Mouse (Mus musculus): ENCODE measurements around the gene Olfr707. TPM values are rescaled to one million over a fixed set of nuclear protein-coding genes. Genes with fewer than 3 reads are reported as not detected.

Olfr707 gene
- polyA plus RNA-seq (2012; ENCODE audit: low replicate concordance), result not detected in 2 replicates

DNA sequence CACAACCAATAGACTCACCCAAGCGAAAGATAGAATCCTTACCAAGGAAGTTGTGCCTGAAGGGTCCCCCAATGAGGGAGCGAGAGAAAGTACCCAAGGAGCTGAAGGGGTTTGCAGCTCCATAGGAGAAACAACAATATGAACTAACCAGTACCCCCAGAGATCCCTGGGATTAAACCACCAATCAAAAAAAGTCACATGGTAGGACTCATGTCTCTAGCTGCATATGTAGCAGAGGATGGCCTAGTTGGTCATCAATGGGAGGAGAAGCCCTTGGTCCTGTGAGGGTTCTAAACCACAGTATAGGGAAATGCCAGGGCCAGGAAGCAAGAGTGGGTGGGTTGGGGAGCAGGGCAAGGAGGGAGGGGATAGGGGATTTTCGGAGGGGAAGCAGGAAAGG is at the start of gene Olfr707:
TSS of gene Olfr707 (minus strand) at position 101 of the 400 bp plus-strand sequence.

DNA sequence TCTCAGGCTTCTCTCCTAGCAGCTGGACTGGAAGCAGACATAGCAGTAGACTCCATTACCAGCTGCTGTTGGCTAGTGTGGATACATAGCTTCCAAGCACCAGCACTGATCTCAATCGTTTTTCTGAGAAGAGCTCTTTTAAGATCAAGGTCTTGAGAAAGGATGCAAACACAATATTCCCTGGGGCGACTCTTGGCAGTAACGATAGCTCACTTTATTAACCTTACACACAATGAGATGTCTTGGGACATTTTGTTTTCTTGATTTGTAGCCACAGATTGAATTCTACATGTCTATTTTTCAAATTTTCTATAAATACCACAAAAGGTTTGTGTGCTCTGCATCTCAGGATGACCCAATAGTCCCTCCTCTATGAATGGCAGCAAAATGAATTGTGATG is 47.2 kb upstream of the Olfr707 start, which contains the start of gene Olfr710:
TSS of gene Olfr710 (minus strand) at position 101 of the 400 bp plus-strand sequence.

DNA sequence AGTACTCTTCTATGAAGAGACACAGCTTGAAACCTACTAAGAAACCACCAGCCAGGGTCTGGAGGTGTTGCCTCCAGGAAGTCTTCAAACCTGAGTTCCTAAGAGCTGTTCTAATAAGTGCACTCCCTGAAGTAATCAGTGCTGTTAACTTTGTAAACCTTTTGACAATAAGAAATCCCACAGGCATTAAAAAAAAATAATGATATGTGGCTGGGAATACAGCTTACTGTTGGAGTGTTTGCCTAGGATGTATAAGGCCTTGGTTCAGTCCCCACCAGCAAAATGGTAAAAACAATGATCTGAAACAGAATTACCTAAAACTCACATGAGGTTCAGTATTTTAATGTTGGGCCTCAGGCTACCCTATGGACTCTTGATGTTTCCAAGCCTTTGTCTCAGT is 31.1 kb upstream of the Olfr707 start, which contains the start of gene Olfr709-ps1:
TSS of gene Olfr709-ps1 (minus strand) at position 101 of the 400 bp plus-strand sequence.

DNA sequence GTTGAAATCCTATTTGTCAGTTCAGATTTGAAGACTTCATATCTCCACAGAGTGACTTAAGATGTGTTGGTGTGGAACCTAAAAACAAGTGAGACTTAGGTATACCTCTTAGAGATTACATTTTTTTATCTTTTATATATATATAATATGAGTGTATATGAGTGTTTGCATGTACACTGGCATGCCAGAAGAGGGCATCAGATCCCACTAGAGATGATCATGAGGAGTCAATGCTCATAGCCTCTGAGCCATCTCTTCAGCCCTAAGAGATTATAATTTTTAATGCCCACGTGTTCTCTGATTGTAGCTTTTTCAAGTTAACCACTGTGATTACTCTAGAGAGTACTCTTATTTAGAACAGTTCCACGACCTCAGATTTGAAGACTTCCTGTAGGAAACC is 6.6 kb upstream of the Olfr707 start, which contains the start of gene Olfr1532-ps1:
TSS of gene Olfr1532-ps1 (plus strand) at position 326 of the 400 bp plus-strand sequence.

DNA sequence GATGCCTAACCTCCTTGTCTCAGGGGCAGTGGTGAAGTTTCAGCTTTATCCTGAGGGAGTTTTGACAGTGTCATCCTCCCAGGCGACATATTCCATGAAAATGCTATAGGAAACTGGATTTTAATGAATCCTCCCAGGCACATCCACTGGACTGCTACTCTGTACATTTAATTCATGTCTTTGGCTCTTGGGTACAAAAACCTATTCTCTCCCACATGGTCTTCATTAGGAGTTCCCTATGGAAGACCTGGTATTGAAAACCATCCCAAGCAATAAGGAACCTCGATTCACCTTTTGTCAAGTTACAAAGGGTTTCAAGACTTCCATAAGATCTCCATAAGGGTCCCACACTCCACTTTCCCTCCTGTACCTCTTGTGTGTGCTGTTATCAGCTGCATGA is 13.0 kb downstream of the Olfr707 start, which contains the start of gene Olfr706:
TSS of gene Olfr706 (minus strand) at position 101 of the 400 bp plus-strand sequence.

DNA sequence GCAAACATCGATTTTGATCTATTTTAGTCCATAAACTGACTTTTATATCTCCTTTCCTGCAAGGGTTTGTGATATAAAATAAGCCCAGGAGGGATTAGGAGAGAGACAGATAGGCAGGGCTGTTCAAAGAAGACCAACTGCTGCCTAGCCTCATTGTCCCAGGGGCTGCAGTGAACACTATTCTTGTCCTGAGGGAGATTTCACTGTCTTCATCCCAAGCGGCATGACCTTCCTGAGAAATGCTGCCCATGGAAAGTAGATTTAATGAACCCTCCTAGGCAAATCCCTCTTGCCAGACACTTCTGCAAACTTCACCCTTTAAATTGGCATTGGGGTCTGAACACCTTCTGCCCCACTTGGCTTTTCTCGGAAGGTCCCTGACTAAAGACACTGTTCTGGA is 24.2 kb downstream of the Olfr707 start, which contains the start of gene Olfr705:
TSS of gene Olfr705 (minus strand) at position 101 of the 400 bp plus-strand sequence.

DNA sequence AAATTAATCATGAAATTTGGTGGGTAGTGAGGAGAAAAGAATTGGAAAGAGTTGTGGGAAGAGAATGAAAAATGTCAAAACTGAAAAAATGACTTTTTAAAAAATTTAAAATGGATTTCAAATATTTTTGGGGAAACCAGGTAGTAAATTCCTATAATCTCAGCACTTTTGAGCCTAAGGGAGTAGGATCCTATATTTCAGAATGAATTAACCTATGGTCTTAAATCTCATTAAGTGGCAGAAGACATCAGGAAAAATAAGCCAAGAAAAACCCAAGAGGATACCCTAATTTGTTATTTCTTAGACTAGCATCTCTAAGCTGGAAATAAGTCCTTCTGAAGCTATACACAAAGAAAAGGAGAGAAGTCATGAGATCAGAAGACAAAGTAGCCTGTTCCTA is 38.2 kb downstream of the Olfr707 start, which contains the start of gene Olfr704:
TSS of gene Olfr704 (plus strand) at position 301 of the 400 bp plus-strand sequence.

DNA sequence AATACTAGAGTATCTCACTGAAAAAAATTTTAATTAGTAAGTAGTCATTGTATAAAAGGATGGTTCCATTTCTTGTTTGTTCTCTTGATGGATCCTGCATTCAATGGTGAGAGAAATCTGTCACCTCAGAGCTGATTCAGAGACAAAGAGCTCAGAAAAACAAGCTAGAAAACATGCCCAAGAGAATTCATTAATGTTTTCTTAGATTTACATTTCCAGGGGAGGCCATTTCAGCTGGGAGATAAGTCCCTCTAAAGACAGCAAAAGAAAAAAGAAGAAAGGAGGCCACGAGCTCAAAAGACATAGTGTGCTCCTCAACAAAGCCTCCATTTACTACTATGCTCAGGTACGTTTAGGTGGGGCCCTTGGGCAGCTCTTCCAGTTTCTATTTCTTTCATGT is 58.0 kb downstream of the Olfr707 start, which contains the start of gene Olfr703:
TSS of gene Olfr703 (plus strand) at position 301 of the 400 bp plus-strand sequence.

Other genes with a start within 250 kb of the Olfr707 start
- not detected in 2 replicates for gene Olfr693, start 220.7 kb downstream of the Olfr707 start, polyA plus RNA-seq (2012; ENCODE audit: low replicate concordance)
- not detected in 2 replicates for gene Olfr694, start 209.4 kb downstream of the Olfr707 start, polyA plus RNA-seq (2012; ENCODE audit: low replicate concordance)
- not detected in 2 replicates for gene Olfr695, start 184.8 kb downstream of the Olfr707 start, polyA plus RNA-seq (2012; ENCODE audit: low replicate concordance)
- gene Olfr697, start 158.8 kb downstream of the Olfr707 start, polyA plus RNA-seq (2012; ENCODE audit: low replicate concordance), result not detected in 2 replicates
- gene Olfr698, start 145.8 kb downstream of the Olfr707 start, polyA plus RNA-seq (2012; ENCODE audit: low replicate concordance), result not detected in 2 replicates
- gene Olfr699, start 108.0 kb downstream of the Olfr707 start, polyA plus RNA-seq (2012; ENCODE audit: low replicate concordance), result not detected in 2 replicates
- not detected in 2 replicates for gene Olfr700, start 92.4 kb downstream of the Olfr707 start, polyA plus RNA-seq (2012; ENCODE audit: low replicate concordance)
- gene Olfr701, start 87.1 kb downstream of the Olfr707 start, polyA plus RNA-seq (2012; ENCODE audit: low replicate concordance), result not detected in 2 replicates
- not detected in 2 replicates for gene Olfr702, start 67.3 kb downstream of the Olfr707 start, polyA plus RNA-seq (2012; ENCODE audit: low replicate concordance)
- not detected in 2 replicates for gene Olfr703, start 57.9 kb downstream of the Olfr707 start, polyA plus RNA-seq (2012; ENCODE audit: low replicate concordance)
- gene Olfr704, start 38.1 kb downstream of the Olfr707 start, polyA plus RNA-seq (2012; ENCODE audit: low replicate concordance), result not detected in 2 replicates
- not detected in 2 replicates for gene Olfr705, start 24.4 kb downstream of the Olfr707 start, polyA plus RNA-seq (2012; ENCODE audit: low replicate concordance)
- not detected in 2 replicates for gene Olfr706, start 13.1 kb downstream of the Olfr707 start, polyA plus RNA-seq (2012; ENCODE audit: low replicate concordance)
- not detected in 2 replicates for gene Olfr1532-ps1, start 6.8 kb upstream of the Olfr707 start, polyA plus RNA-seq (2012; ENCODE audit: low replicate concordance)
- not detected in 2 replicates for gene Olfr709-ps1, start 31.0 kb upstream of the Olfr707 start, polyA plus RNA-seq (2012; ENCODE audit: low replicate concordance)
- not detected in 2 replicates for gene Olfr710, start 47.1 kb upstream of the Olfr707 start, polyA plus RNA-seq (2012; ENCODE audit: low replicate concordance)
- gene Olfr6, start 62.7 kb upstream of the Olfr707 start, polyA plus RNA-seq (2012; ENCODE audit: low replicate concordance), result 0.03 TPM in 1 of 2 replicates, not detected in the other
- not detected in 2 replicates for gene Olfr711, start 74.2 kb upstream of the Olfr707 start, polyA plus RNA-seq (2012; ENCODE audit: low replicate concordance)
- not detected in 2 replicates for gene Olfr2, start 104.8 kb upstream of the Olfr707 start, polyA plus RNA-seq (2012; ENCODE audit: low replicate concordance)
- gene Olfr713, start 129.9 kb upstream of the Olfr707 start, polyA plus RNA-seq (2012; ENCODE audit: low replicate concordance), result not detected in 2 replicates
- not detected in 2 replicates for gene Olfr714, start 169.7 kb upstream of the Olfr707 start, polyA plus RNA-seq (2012; ENCODE audit: low replicate concordance)
- not detected in 2 replicates for gene Olfr17, start 192.0 kb upstream of the Olfr707 start, polyA plus RNA-seq (2012; ENCODE audit: low replicate concordance)
- not detected in 2 replicates for gene Olfr715b, start 209.1 kb upstream of the Olfr707 start, polyA plus RNA-seq (2012; ENCODE audit: low replicate concordance)
- gene Olfr715, start 229.8 kb upstream of the Olfr707 start, polyA plus RNA-seq (2012; ENCODE audit: low replicate concordance), result not detected in 2 replicates
- not detected in 2 replicates for gene Olfr716, start 237.1 kb upstream of the Olfr707 start, polyA plus RNA-seq (2012; ENCODE audit: low replicate concordance)

All from hematopoietic multipotent progenitor cell, adult 10-12 weeks (in vitro differentiated cells).